Mouse (Mus musculus): ENCODE measurements around the gene Mobp. TPM values are rescaled to one million over a fixed set of nuclear protein-coding genes. Genes with fewer than 3 reads are reported as not detected.

Mobp gene
- total and polyA plus RNA-seq, 2 experiments from 2014 or later = 0.04 TPM; not detected in 1

- H3K27me3 ChIP-seq (ENCODE audit: control insufficient read depth, insufficient read depth, low read length) = no peaks in the 10 kb centered on the region
- no peak overlapping the region for H3K9ac ChIP-seq (replicated peaks; ENCODE audit: low read depth, low read length)
- no peaks in the 10 kb centered on the region for H3K9me3 ChIP-seq (replicated peaks; ENCODE audit: control insufficient read depth, low read length)
- no peak for TF ChIP-seq EP300 (IDR thresholded peaks at IDR 0.05; ENCODE audit: low read depth)
- TF ChIP-seq CTCF (IDR thresholded peaks at IDR 0.05; ENCODE audit: low read depth) = no peak
- no peak overlapping the region for H3K27ac ChIP-seq (ENCODE audit: low read depth)
- no peak for DNase-seq (ENCODE audit: low spot score)
- no peak overlapping the region for H3K4me3 ChIP-seq (ENCODE audit: low read depth, low read length)
- H3K4me1 ChIP-seq (ENCODE audit: control insufficient read depth, insufficient read depth) = no peaks in the 10 kb centered on the region
- ATAC-seq (ENCODE audit: insufficient read depth, low read depth) = no peak
- no peak overlapping the region for H3K4me2 ChIP-seq (ENCODE audit: low read depth, low read length)
- peaks cover 49% of the 10 kb centered on the region for H3K36me3 ChIP-seq (replicated peaks; ENCODE audit: control insufficient read depth, insufficient read depth, low read length)
- 89% methylated on average over 4 of the region's 4 CpGs for WGBS
Measured at GRCm38 (mm10) chr9:120118212-120118611, 31.3 kb upstream of the Mobp start.

- H3K27me3 ChIP-seq (ENCODE audit: control insufficient read depth, insufficient read depth, low read length) = no peaks in the 10 kb centered on the region
- 89% methylated on average over 7 of the region's 7 CpGs for WGBS
- H3K4me3 ChIP-seq (ENCODE audit: low read depth, low read length) = no peak overlapping the region
- no peak for TF ChIP-seq CTCF (IDR thresholded peaks at IDR 0.05; ENCODE audit: low read depth)
- no peak for TF ChIP-seq EP300 (IDR thresholded peaks at IDR 0.05; ENCODE audit: low read depth)
- H3K9ac ChIP-seq (replicated peaks; ENCODE audit: low read depth, low read length) = no peak overlapping the region
- no peak for ATAC-seq (ENCODE audit: insufficient read depth, low read depth)
- no peak overlapping the region for H3K27ac ChIP-seq (ENCODE audit: low read depth)
- no peaks in the 10 kb centered on the region for H3K9me3 ChIP-seq (replicated peaks; ENCODE audit: control insufficient read depth, low read length)
- H3K36me3 ChIP-seq (replicated peaks; ENCODE audit: control insufficient read depth, insufficient read depth, low read length) = peaks cover 61% of the 10 kb centered on the region
- DNase-seq (ENCODE audit: low spot score) = no peak
- H3K4me1 ChIP-seq (ENCODE audit: control insufficient read depth, insufficient read depth) = no peaks in the 10 kb centered on the region
- no peak overlapping the region for H3K4me2 ChIP-seq (ENCODE audit: low read depth, low read length)
Measured at GRCm38 (mm10) chr9:120120503-120120902, 29.0 kb upstream of the Mobp start.

- Histone ChIP-seq H3K27me3 (ENCODE audit: control insufficient read depth, insufficient read depth, low read length) (no peaks in the 10 kb centered on the region), H3K36me3 (replicated peaks; ENCODE audit: control insufficient read depth, insufficient read depth, low read length) (peaks cover 49% of the 10 kb centered on the region), H3K4me1 (ENCODE audit: control insufficient read depth, insufficient read depth) (peaks cover 15% of the 10 kb centered on the region), H3K27ac (ENCODE audit: low read depth) (peak overlapping the region; percentile 79), H3K9me3 (replicated peaks; ENCODE audit: control insufficient read depth, low read length) (no peaks in the 10 kb centered on the region), H3K4me3 (ENCODE audit: low read depth, low read length) (peak overlapping the region; percentile 79), H3K9ac (replicated peaks; ENCODE audit: low read depth, low read length) (peak overlapping the region; percentile 47; the same call in 1 of the 2 replicates), H3K4me2 (ENCODE audit: low read depth, low read length) (peak overlapping the region; percentile 61)
- 47% methylated on average over 11 of the region's 11 CpGs for WGBS
- ATAC-seq (ENCODE audit: insufficient read depth, low read depth) = no peak
- no peak for DNase-seq (ENCODE audit: low spot score)
- TF ChIP-seq CTCF (IDR thresholded peaks at IDR 0.05; ENCODE audit: low read depth) (no peak), EP300 (IDR thresholded peaks at IDR 0.05; ENCODE audit: low read depth) (no peak)
Measured at GRCm38 (mm10) chr9:120126868-120127267, 22.6 kb upstream of the Mobp start.

- H3K27me3 ChIP-seq (ENCODE audit: control insufficient read depth, insufficient read depth, low read length) = no peaks in the 10 kb centered on the region
- DNase-seq (ENCODE audit: low spot score) (peak; percentile 98), ATAC-seq (ENCODE audit: insufficient read depth, low read depth) (peak; percentile 98)
- H3K27ac ChIP-seq (ENCODE audit: low read depth) = peak within 1 kb of the TSS; percentile 86
- TF ChIP-seq EP300 (IDR thresholded peaks at IDR 0.05; ENCODE audit: low read depth) (no peak), CTCF (IDR thresholded peaks at IDR 0.05; ENCODE audit: low read depth) (no peak; the same call in 1 of the 2 replicates)
- peaks cover 15% of the 10 kb centered on the region for H3K4me1 ChIP-seq (ENCODE audit: control insufficient read depth, insufficient read depth)
- no peaks in the 10 kb centered on the region for H3K9me3 ChIP-seq (replicated peaks; ENCODE audit: control insufficient read depth, low read length)
- peak within 1 kb of the TSS; percentile 80 for H3K4me2 ChIP-seq (ENCODE audit: low read depth, low read length)
- peaks cover 52% of the 10 kb centered on the region for H3K36me3 ChIP-seq (replicated peaks; ENCODE audit: control insufficient read depth, insufficient read depth, low read length)
- H3K4me3 ChIP-seq (ENCODE audit: low read depth, low read length) = peak within 1 kb of the TSS; percentile 79
- peak within 1 kb of the TSS; percentile 87 for H3K9ac ChIP-seq (replicated peaks; ENCODE audit: low read depth, low read length)
- under 1% methylated on average over 68 of the region's 72 CpGs for WGBS
Measured at GRCm38 (mm10) chr9:120127538-120128251, 21.8 kb upstream of the Mobp start, which contains the start of gene Rpsa. Rpsa (plus strand) TSS chr9:120127689.

- peak overlapping the region; percentile 80 for H3K4me2 ChIP-seq (ENCODE audit: low read depth, low read length)
- ATAC-seq (ENCODE audit: insufficient read depth, low read depth) (no peak), DNase-seq (ENCODE audit: low spot score) (no peak)
- peak overlapping the region; percentile 79; the same call in 1 of the 2 replicates for H3K4me3 ChIP-seq (ENCODE audit: low read depth, low read length)
- H3K9me3 ChIP-seq (replicated peaks; ENCODE audit: control insufficient read depth, low read length) = no peaks in the 10 kb centered on the region
- WGBS = 57% methylated on average over 10 of the region's 10 CpGs
- H3K27ac ChIP-seq (ENCODE audit: low read depth) = no peak overlapping the region
- H3K4me1 ChIP-seq (ENCODE audit: control insufficient read depth, insufficient read depth) = peaks cover 15% of the 10 kb centered on the region
- no peak overlapping the region for H3K9ac ChIP-seq (replicated peaks; ENCODE audit: low read depth, low read length)
- no peak for TF ChIP-seq EP300 (IDR thresholded peaks at IDR 0.05; ENCODE audit: low read depth)
- no peak for TF ChIP-seq CTCF (IDR thresholded peaks at IDR 0.05; ENCODE audit: low read depth)
- peaks cover 42% of the 10 kb centered on the region for H3K36me3 ChIP-seq (replicated peaks; ENCODE audit: control insufficient read depth, insufficient read depth, low read length)
- H3K27me3 ChIP-seq (ENCODE audit: control insufficient read depth, insufficient read depth, low read length) = no peaks in the 10 kb centered on the region
Measured at GRCm38 (mm10) chr9:120129276-120129675, 20.2 kb upstream of the Mobp start.

Data from heart, postnatal 0 days (tissue).